Mouse (Mus musculus) neural tube, embryonic 11.5 days (tissue): ENCODE measurements around the gene Nin. TPM values are rescaled to one million over a fixed set of nuclear protein-coding genes. Genes with fewer than 3 reads are reported as not detected.

Experiments
- ATAC-seq: fragments of 200-750 bp; cut with Nextera tagmentation; 2 replicates; pipeline ENCODE4 v1.8.0; 2017; ENCODE audit warnings: moderate number of reproducible peaks, mild to moderate bottlenecking, moderate TSS enrichment, moderate library complexity; ENCODE audit not compliant: insufficient read depth, low FRiP score, low TSS enrichment
- DNase-seq: peaks from one replicate; pipeline ENCODE4 v3.0.0-alpha.2; 2015; ENCODE audit warnings: low spot score
- H3K27ac ChIP-seq: fragments of 300-500 bp; sonication (generic); 2 replicates; pipeline ENCODE4 v1.5.1; 2014; ENCODE audit warnings: low read depth, mild to moderate bottlenecking, low read length
- H3K27me3 ChIP-seq: fragments of 300-500 bp; sonication (generic); 2 replicates; pipeline ENCODE4 v1.6.1; 2014; ENCODE audit warnings: mild to moderate bottlenecking, low read length, mixed read lengths; ENCODE audit not compliant: control insufficient read depth, insufficient read depth
- H3K36me3 ChIP-seq: fragments of 300-500 bp; sonication (generic); 2 replicates; pipeline ENCODE4 v1.6.1; 2014; ENCODE audit warnings: mild to moderate bottlenecking, low read length, moderate library complexity, mixed read lengths; ENCODE audit not compliant: control insufficient read depth, insufficient read depth
- H3K4me1 ChIP-seq: fragments of 300-500 bp; sonication (generic); 2 replicates; pipeline ENCODE4 v1.6.1; 2014; ENCODE audit warnings: low read length, mixed read lengths; ENCODE audit not compliant: control insufficient read depth, insufficient read depth
- H3K4me2 ChIP-seq: fragments of 300-500 bp; sonication (generic); 2 replicates; pipeline ENCODE4 v1.6.1; 2014; ENCODE audit warnings: low read depth, mild to moderate bottlenecking, moderate library complexity
- H3K4me3 ChIP-seq: fragments of 300-500 bp; sonication (generic); 2 replicates; pipeline ENCODE4 v1.5.1; 2014; ENCODE audit warnings: low read depth, low read length
- H3K9ac ChIP-seq: fragments of 300-500 bp; sonication (generic); 2 replicates; pipeline ENCODE4 v1.6.1; 2014; ENCODE audit warnings: mild to moderate bottlenecking, low read length
- H3K9me3 ChIP-seq: fragments of 300-500 bp; sonication (generic); 2 replicates; pipeline ENCODE4 v1.6.1; 2016; ENCODE audit warnings: low read length; ENCODE audit not compliant: control insufficient read depth
- WGBS: fragments of 180-500 bp; shearing (Covaris S2); extraction: QIAGEN DNeasy Blood & Tissue Kit; methylation state at CpG from one replicate; pipeline ENCODE4 v1.1.7; 2014; 5-methylcytosine and 5-hydroxymethylcytosine counted together
- polyA plus RNA-seq: library from polyadenylated mRNA; unstranded; fragments of >200 nt; fragmentation: Nextera tagmentation; extraction: Ambion mirVana; gene quantifications from 2 replicates; pipeline ENCODE4 v1.2.1, GENCODE M21; 2014

Gene Nin
- polyA plus RNA-seq, 1 experiment from 2014 or later: 16.6 TPM

- DNase-seq: no peak
- Histone ChIP-seq H3K4me3 (no peak overlapping the region), H3K9me3 (no peaks in the 10 kb centered on the region), H3K9ac (no peak overlapping the region), H3K27ac (no peak overlapping the region), H3K4me1 (no peaks in the 10 kb centered on the region), H3K4me2 (no peak overlapping the region), H3K27me3 (no peaks in the 10 kb centered on the region), H3K36me3 (no peaks in the 10 kb centered on the region)
- no peak for ATAC-seq
- 90% methylated on average over 6 of the region's 6 CpGs for WGBS
Observed at GRCm38 (mm10) chr12:69976688-69977087, 136.8 kb downstream of the Nin start.

- H3K4me1 ChIP-seq: no peaks in the 10 kb centered on the region
- H3K9me3 ChIP-seq: no peaks in the 10 kb centered on the region
- peaks cover 2% of the 10 kb centered on the region; the same call in 1 of the 2 replicates for H3K36me3 ChIP-seq
- no peak for DNase-seq
- H3K27ac ChIP-seq: no peak overlapping the region
- no peak overlapping the region for H3K4me3 ChIP-seq
- no peak overlapping the region for H3K9ac ChIP-seq
- H3K27me3 ChIP-seq: no peaks in the 10 kb centered on the region
- no peak for ATAC-seq
- H3K4me2 ChIP-seq: no peak overlapping the region
Observed at GRCm38 (mm10) chr12:69973666-69974065, 139.9 kb downstream of the Nin start.

- H3K9me3 ChIP-seq: no peaks in the 10 kb centered on the region
- ATAC-seq (no peak), DNase-seq (no peak)
- no peaks in the 10 kb centered on the region for H3K4me1 ChIP-seq
- 86% methylated on average over 5 of the region's 5 CpGs for WGBS
- H3K27me3 ChIP-seq: no peaks in the 10 kb centered on the region
- H3K9ac ChIP-seq: no peak overlapping the region
- H3K27ac ChIP-seq: no peak overlapping the region
- no peak overlapping the region for H3K4me2 ChIP-seq
- H3K36me3 ChIP-seq: peaks cover 6% of the 10 kb centered on the region
- no peak overlapping the region for H3K4me3 ChIP-seq
Observed at GRCm38 (mm10) chr12:69968154-69968553, 145.4 kb downstream of the Nin start.

- H3K36me3 ChIP-seq: peaks cover 7% of the 10 kb centered on the region
- H3K9me3 ChIP-seq: no peaks in the 10 kb centered on the region
- no peaks in the 10 kb centered on the region for H3K27me3 ChIP-seq
- 92% methylated on average over 6 of the region's 6 CpGs for WGBS
- no peak overlapping the region for H3K27ac ChIP-seq
- H3K4me1 ChIP-seq: no peaks in the 10 kb centered on the region
- no peak overlapping the region for H3K4me2 ChIP-seq
- H3K9ac ChIP-seq: no peak overlapping the region
- ATAC-seq: no peak
- no peak overlapping the region for H3K4me3 ChIP-seq
- no peak for DNase-seq
Observed at GRCm38 (mm10) chr12:69967112-69967511, 146.4 kb downstream of the Nin start.

GRCm38 (mm10) chr12:69966071-69966470, 147.4 kb downstream of the Nin start:
- Histone ChIP-seq H3K9me3 (no peaks in the 10 kb centered on the region), H3K36me3 (peaks cover 9% of the 10 kb centered on the region), H3K4me3 (no peak overlapping the region), H3K27me3 (no peaks in the 10 kb centered on the region), H3K27ac (no peak overlapping the region), H3K4me1 (no peaks in the 10 kb centered on the region), H3K4me2 (no peak overlapping the region), H3K9ac (no peak overlapping the region)
- WGBS: 92% methylated on average over 5 of the region's 5 CpGs
- DNase-seq: no peak
- no peak for ATAC-seq

- DNase-seq (no peak), ATAC-seq (no peak)
- Histone ChIP-seq H3K27me3 (no peaks in the 10 kb centered on the region), H3K4me3 (no peak overlapping the region), H3K36me3 (peaks cover 9% of the 10 kb centered on the region), H3K9ac (no peak overlapping the region), H3K27ac (no peak overlapping the region), H3K9me3 (no peaks in the 10 kb centered on the region), H3K4me1 (no peaks in the 10 kb centered on the region), H3K4me2 (no peak overlapping the region)
- 91% methylated on average over 3 of the region's 3 CpGs for WGBS
Observed at GRCm38 (mm10) chr12:69965644-69966043, 147.9 kb downstream of the Nin start.

- Histone ChIP-seq H3K9ac (no peak overlapping the region), H3K27me3 (no peaks in the 10 kb centered on the region), H3K27ac (no peak overlapping the region), H3K4me1 (no peaks in the 10 kb centered on the region), H3K9me3 (no peaks in the 10 kb centered on the region), H3K36me3 (peaks cover 7% of the 10 kb centered on the region), H3K4me3 (no peak overlapping the region), H3K4me2 (no peak overlapping the region)
- 92% methylated on average over 6 of the region's 6 CpGs for WGBS
- DNase-seq (no peak), ATAC-seq (no peak)
Observed at GRCm38 (mm10) chr12:69963141-69963540, 150.4 kb downstream of the Nin start.

GRCm38 (mm10) chr12:69962468-69962867, 151.0 kb downstream of the Nin start:
- ATAC-seq (no peak), DNase-seq (peak; percentile 35)
- H3K4me1 ChIP-seq: no peaks in the 10 kb centered on the region
- WGBS: 70% methylated on average over 4 of the region's 4 CpGs
- H3K27me3 ChIP-seq: no peaks in the 10 kb centered on the region
- H3K4me2 ChIP-seq: no peak overlapping the region
- H3K36me3 ChIP-seq: peaks cover 7% of the 10 kb centered on the region
- H3K4me3 ChIP-seq: no peak overlapping the region
- no peaks in the 10 kb centered on the region for H3K9me3 ChIP-seq
- H3K9ac ChIP-seq: no peak overlapping the region
- no peak overlapping the region for H3K27ac ChIP-seq
